Mouse (Mus musculus) cerebellum, postnatal 25 days (tissue): ENCODE results near the gene Akr1c18.
A peak's percentile ranks its signal among the peaks of the same experiment; 100 is the strongest.
"Not testable (repeated sequence)": the region's sequence is repeated elsewhere in the genome, so short reads cannot be mapped to it uniquely, and the experiment has no call there.

Source experiments
- DNase-seq, 2 experiments: peaks; one replicate each; pipeline ENCODE4 v3.0.0; 2021; ENCODE audit warnings: mixed read lengths in 2 of 2

Gene Akr1c18

DNA sequence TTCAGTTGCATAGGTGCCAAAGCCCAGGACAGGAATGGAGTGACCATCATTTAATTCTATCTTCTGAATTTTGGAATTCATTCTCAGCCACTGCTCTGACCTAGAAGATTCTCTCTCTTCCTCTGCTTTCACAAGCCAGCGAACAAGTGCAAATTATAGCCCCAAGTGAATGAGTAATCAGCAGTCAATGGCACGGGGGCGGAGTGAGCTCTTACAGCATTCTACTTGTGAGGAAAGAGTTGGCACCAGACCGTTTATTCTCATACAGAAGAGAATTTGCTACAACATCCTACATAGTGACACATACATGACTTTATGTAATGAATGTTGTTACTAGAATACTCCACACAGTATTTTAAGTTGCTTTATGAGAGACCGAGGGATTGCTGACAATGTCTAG lies at the start of gene Akr1c18:
Gene Akr1c18, minus strand, starts transcription at position 137 of the 400 bp plus-strand sequence.
- DNase-seq: no peak

GRCm38 (mm10) chr13:4192511-4192910 lies 42.1 kb upstream of the Akr1c18 start:
- DNase-seq: no peak

- no peak for DNase-seq
Measured at GRCm38 (mm10) chr13:4190904-4191303, 40.5 kb upstream of the Akr1c18 start, which contains the start of gene Akr1c13. TSS of gene Akr1c13 (plus strand) at chr13:4191150.

DNA sequence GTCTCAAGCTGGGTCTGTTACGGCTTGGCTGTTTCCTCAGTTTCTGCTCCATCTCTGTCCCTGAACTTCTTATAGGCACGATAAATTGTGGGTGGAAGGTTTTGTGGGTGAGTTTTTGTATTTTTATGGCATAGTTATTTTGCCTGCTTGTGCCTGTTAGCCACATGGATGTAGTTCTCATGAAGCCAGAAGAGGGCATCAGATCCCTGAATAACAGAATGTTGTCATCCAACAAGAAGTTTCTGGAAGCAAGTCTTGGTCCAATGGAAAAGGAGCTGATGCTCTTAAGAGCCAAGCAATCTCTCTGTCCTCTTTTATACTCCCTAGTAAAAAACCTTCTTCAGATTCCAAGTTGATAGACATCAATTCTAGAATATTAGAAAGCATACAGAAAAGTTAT lies 37.7 kb upstream of the Akr1c18 start:
- DNase-seq: no peak

- DNase-seq: peak in 1 of 2 experiments; percentile 12
Measured at GRCm38 (mm10) chr13:4186641-4187411, 36.4 kb upstream of the Akr1c18 start.

- DNase-seq: no peak
Measured at GRCm38 (mm10) chr13:4183116-4183515, 32.7 kb upstream of the Akr1c18 start.

- DNase-seq: not testable (repeated sequence)
Measured at GRCm38 (mm10) chr13:4181321-4181720, 30.9 kb upstream of the Akr1c18 start.

DNA sequence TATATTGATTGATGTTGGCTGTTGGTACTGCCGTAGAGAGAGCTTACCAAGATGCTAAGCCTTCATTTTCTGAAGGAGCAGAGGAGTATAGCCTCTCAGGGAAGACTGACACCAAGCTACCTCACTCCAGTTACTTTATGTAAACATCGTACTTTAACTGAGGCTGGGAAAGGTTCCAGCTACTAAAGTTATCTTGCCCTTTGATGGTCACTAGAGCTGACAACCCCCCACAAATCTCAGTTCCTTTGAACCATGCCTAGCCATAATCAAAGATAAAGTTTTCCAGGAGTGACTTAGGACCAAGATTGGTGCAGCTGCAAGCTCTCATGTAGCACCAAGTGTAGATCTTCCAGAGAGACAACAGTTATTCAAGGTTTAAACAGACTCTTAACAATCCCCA lies 22.5 kb upstream of the Akr1c18 start:
- DNase-seq: no peak

GRCm38 (mm10) chr13:4168006-4168405 lies 17.6 kb upstream of the Akr1c18 start:
- DNase-seq: no peak

DNA sequence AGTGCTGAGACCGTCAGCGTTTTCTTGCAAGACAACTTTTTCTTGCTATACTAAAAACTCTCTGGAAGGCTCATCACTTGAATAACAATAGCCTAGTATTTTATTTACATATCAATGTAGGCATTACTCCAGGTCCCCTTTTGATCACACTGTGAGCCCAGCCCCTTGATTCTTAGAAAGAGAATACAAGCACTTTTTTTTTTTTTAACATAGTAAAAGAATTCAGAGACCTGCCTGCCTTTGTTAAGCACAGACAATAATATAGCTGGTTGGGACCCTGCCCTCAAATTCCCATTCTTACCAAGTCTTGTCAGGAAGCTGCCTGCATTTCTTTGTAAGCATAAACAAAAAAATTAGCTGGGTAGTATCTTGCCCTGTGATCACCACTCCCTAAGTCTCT lies 4.8 kb upstream of the Akr1c18 start:
- no peak for DNase-seq

DNA sequence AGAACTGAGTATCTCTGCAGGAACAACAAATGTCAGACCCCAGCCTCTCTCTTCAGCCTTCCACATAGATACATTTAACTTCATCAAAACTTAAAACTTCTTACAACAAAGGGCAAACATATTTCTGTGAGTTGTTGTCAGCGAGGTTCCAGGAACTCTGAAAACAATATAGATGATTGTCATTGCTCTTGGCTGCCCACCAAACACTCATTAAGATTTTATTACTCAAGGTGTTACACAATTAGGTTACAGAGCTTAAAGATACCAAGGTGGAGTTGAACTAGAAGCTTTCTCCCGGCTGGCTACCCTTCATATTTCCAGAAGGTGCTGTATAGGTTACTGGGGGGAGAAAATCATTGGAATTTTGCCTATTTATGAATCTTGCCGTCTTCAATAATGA lies 3.1 kb upstream of the Akr1c18 start:
- DNase-seq: no peak

DNA sequence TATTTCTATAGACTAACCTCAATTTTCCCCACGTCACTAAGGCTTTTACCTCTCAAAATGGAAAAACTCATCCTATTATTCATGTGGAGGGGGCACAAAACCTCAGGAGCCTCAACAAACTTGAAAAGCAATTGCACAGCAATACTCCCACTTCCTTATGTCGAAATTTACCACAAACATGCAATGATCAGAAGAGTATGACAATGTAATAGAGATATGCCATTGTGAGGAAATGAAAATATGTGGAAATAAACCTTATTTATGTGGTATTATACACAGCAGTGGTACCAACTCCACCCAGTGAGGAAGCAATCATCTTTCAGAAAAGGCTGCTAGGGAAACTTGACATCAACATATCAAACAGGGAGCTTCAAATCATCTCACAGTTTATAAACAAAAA lies 2.5 kb upstream of the Akr1c18 start:
- no peak for DNase-seq

- no peak for DNase-seq
Measured at GRCm38 (mm10) chr13:4144261-4144660, 6.2 kb downstream of the Akr1c18 start.

GRCm38 (mm10) chr13:4133070-4133469 lies 17.4 kb downstream of the Akr1c18 start:
- peak in 1 of 2 experiments; percentile 8 for DNase-seq

DNA sequence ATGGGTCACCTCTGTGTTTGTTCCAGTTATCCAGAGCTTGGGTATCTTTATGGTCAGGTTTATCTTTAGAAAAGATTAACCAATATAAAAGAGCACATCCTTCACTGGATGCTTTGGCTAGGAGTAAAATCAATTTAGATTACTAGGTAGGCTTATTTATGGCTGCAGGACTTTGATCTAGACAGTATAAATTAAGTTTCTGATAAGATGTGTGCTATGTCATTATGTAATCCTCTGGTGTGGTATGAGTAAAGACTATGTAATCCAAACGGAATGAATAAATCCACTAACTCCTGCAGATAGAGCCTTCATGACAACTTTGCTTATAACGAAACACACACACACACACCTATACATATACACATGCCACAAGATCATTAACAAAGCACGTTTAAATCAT lies 18.7 kb downstream of the Akr1c18 start:
- no peak for DNase-seq

DNA sequence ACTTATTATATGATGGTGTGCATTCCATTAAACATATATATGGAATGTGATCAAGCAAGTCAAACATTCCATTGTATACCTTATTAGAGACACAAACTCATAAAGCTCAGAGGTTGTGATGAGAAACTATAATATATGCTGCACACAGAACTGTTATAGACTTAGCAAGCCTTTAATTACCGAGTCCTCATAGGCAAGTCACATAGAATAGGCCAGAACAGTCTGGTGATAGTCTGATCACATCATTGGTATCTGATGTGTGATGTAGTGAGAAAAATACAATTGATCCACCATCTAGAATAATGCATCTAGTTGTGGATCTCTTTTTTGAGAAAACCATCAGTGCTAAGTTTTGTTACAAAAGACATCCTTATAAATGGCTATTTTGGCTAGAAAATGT lies 19.1 kb downstream of the Akr1c18 start:
- DNase-seq: no peak

GRCm38 (mm10) chr13:4129100-4129499 lies 21.4 kb downstream of the Akr1c18 start:
- peak in 1 of 2 experiments; percentile 9 for DNase-seq

- DNase-seq: not testable (repeated sequence)
Measured at GRCm38 (mm10) chr13:4125846-4126245, 24.6 kb downstream of the Akr1c18 start.

DNA sequence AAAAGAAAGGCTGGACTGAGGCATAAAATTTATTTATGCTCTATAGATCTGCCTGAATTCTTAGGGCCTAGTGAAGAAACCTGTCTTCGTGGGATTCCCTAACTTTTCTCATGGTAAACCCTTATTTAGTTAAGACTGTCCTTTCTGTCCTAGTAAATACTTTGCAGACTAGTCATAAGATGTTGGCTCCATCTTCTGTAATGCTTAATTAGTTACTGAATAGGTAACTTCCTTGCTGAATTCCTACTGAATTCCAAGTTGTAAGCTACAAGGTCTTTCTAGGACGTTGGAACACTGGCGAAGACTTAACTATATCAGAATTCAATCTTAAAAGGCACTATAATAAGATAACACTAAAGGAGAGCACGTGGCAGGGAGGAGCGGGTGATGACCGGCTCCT lies 26.0 kb downstream of the Akr1c18 start:
- not testable (repeated sequence) for DNase-seq

GRCm38 (mm10) chr13:4123146-4123545 lies 27.3 kb downstream of the Akr1c18 start:
- DNase-seq: peak in 1 of 2 experiments; percentile 3

DNA sequence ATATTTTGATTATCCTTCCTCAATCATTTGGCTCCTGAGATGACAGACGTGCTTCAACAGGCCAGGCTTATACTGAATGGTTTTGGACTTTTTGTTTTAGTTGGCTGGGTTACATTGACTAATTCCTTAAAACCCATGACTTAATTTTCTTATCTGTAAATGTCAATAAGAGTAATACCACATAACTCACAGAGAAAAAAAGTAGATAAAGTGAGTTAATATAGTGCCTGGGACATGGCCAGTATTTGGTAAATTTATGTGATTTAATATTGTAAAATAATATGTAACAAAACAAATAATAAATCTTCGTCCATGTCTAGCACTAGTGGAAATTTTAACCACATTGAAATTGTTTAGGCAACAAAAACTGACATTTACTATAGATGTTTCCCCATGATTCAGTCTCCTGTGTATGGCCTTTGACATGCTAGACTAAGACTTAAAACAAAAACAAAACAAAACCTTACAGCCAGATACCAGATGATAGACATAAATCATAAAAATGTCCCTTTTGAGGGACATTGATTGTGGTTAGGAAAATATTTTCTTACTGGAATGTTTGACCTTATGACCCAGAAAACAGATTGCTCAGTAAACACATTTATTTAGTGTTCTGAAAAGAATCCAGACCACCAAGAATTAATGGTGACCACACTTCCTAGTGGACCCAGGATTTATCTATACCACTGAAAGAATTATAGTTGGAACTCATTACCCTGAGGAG lies 31.1 kb downstream of the Akr1c18 start:
- DNase-seq: no peak

DNA sequence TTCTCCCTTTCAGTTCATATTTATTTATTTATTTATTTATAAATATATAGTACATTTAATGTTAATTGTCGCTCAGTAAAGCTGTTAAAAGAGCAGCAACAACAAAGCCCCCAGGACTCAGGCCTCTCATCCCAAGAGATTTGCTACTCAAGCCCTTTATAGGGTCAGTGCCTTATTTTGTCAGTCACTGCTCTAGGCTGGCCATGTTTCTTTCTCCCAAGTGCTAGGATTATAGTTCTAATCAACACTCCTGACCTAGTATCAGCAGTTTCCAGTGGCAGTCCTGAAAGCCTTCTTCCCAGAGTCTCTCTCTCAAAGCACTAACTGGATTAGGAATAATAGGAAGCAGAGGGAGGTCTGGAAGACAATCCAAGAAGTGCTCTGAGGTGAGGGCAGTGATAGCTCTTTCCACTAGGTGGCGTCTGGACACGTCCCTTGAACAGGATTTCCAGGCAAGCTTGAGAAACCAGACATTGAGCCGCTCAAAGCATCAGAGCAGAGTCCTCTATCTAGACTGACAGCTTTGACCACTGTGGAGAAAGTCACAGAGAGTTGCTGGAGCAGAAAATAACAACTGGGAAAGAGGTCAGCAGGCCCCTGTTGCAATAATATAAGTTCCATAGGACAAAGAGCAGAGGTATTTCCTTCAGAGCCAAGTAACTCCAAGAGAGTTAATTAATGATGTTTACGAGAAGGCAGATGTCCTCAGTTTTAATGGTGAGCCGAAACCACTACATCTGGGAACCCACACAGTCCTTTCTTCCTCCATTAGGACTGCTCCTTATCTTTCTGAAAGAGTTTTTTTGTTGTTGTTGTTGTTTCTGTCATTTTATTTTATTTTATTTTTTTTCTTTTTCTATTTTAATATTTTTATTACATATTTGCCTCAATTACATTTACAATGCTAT lies 39.9 kb downstream of the Akr1c18 start:
- DNase-seq: peak; percentile 42 to 67

DNA sequence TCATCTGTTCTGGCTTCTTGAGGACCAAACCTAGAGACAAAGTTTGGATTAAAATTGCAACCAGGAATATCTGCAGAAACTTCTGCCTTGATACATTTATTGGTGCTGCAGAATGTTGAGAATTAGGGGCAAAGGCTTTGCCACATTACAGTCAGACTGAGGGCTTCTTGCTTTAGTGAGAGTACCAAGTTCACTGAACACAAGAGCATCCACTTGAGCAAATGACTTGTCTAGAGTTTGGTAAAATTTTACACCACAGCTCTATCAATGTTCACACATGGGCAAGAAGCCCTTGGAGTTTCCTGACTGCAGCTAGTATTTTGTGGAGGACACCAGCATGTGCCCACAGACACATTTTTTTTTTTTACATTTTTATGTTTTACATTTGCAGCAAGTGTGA lies 47.7 kb downstream of the Akr1c18 start:
- DNase-seq: no peak
